Mouse (Mus musculus) cerebellum, postnatal 4 days (tissue): ENCODE data around the gene Rras.
"Not testable (repeated sequence)": the region's sequence is repeated elsewhere in the genome, so short reads cannot be mapped to it uniquely, and the experiment has no call there.

Experiments used
- DNase-seq, 2 experiments: peaks; one replicate each; pipeline ENCODE4 v3.0.0; 2022; ENCODE audit warnings: low spot score in 2 of 2, mixed read lengths in 1 of 2

Rras gene

GRCm38 (mm10) chr7:44999753-45000152 lies 18.0 kb upstream of the Rras start:
- DNase-seq: no peak

DNA sequence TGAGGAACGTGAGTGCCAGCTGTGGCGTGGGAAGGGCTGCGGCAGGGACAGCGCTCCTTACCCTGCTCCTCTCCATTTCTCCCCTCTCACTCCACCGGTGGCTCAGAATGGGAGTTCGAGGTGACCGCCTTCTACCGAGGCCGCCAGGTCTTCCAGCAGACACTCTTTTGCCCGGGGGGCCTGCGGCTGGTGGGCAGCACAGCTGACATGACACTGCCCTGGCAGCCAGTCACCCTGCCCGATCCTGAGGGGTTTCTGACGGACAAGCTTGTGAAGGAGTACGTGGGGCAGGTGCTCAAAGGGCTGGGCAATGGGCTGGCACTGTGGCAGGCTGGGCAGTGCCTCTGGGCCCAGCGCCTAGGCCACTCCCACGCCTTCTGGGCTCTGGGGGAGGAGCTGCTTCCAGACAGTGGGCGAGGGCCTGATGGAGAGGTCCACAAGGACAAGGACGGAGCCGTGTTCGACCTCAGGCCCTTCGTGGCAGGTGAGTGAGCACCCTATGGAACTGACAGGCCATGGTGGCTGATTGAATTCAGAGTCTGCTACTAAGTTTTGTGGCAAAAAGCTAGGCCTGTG lies 17.1 kb upstream of the Rras start:
- DNase-seq: no peak

GRCm38 (mm10) chr7:45002440-45002839 lies 15.3 kb upstream of the Rras start:
- DNase-seq: no peak

GRCm38 (mm10) chr7:45004546-45004945 lies 13.2 kb upstream of the Rras start:
- DNase-seq: no peak

DNA sequence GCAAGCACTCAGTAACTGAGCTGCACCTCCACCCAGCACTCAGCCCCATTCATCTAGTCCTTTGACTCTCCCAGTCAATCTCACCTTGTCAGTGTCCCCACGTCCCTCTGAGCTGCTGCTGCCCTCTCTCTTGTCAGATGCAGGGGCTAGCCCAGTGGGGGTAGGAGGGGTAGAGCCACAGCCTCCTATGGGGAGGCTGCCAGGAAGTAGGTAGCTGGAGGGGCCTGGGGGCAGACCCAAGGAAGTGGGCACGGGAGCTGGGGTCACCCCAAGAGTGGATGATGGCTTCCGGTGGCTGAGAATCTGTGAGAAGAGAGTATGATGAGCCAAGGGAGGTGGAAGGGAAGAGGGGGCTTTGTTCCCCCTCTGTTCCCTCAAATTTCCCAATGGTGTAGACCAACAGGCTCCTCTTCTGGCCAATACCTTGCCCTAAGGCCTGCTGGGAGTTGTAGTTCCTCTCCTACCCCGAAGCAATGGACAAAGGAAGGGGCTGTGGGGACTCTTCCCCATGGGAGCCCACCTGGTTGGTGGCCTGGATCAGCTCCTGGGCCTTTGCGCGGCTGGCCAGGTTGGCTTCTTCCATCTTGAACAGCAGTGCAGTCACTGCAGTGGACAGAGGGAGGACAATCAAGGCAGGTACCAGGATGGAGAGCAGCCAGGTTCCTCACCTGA lies 12.3 kb upstream of the Rras start:
- no peak for DNase-seq

DNA sequence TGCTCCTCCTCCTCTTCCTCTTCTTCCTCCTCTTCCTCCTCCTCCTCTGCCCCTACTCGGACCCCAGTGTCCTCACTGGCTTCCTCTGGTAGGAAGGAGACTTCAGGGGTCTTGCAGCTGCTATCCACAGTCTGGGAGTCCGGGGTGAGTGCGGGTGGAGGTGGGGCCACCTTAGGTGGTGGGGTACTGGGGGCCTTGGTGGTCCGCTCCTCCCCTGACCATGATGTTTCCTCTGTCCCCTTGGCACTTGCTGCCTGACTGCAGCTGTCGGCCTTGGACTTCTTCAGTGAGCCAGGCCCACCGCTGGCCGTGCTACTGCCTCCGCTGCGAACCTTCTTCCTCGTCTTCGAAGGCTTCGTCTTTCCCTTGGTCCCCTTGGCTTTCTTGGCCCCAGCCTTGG lies 11.3 kb upstream of the Rras start:
- no peak for DNase-seq

GRCm38 (mm10) chr7:45007141-45007540 lies 10.6 kb upstream of the Rras start:
- no peak for DNase-seq

DNA sequence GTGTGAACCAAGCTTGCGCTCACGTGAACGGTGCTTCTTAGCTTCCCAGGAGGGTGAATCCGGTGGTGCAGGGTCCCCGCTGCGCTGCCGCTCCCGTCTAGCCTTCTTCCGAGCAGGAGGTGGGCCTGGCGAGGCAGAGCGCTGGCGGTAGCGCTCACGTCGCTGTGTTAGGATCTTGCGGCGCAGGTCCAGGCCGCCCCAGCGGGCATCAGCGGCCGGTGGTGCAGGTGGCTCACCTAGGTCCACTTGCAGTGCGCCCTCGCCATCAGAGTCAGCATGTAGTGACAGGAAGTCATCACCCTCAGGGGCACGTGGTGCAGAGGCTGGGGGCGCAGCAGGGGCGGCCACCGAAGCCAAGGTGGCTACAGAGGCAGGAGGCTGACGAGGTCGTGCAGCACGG lies 9.9 kb upstream of the Rras start:
- no peak for DNase-seq

DNA sequence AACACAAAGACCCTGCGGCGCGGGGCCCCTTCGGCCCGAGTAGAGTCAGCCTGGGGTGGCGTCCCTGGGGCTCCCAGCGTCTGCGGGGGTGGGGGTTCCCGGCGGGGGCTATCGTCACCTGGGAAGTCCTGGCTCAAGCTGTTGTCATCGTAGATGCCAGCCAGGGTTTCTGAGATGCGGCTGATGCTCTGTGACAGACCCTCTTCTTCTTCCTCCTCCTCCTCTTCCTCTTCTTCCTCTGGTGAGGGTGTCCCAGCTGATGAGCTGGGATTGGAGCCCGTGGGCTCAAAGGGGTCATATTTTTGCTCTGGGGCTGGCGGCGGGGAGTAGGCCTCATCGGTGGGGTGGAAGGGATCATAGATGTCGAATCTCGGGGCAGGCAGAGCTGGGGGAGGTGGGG lies 9.3 kb upstream of the Rras start:
- no peak for DNase-seq

DNA sequence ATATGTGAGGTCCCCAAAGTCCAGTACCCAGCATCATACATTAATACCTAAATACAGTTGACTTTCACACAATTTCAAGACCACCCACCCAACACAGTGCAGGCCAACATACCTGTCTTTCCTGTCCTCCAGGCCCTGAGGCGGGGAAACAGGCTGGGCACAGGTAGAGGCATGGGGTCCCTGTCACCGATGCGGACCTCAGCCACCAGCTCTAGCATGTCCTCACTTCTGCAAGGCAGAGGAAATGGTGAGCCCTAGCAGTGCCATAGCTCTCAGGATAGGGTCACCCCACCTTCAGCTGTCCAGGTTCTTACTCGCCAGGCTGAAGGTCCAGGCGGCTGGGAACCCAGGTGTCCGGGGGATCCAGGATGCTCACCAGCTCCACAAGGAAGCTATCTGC lies 5.8 kb upstream of the Rras start:
- DNase-seq: no peak

DNA sequence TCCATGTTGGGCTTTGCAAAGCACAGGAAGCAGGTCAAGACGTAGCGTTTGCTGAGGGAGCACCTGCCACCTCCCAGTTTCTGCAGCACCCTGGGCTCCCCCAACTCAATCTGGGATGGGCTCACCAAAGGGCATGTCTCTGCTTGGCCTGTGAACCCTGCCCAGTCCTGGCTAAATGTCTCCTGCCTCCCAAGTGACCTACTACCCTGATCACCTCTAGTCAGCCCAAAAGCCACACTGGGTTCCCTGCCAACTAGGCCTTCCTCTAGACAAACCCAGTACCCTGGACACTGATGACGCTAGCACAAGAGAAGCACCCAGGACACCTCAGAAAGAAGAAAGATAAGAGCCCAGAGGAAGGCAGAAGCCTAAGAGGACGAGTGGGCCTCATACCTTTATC lies 4.9 kb upstream of the Rras start:
- no peak for DNase-seq

GRCm38 (mm10) chr7:45013366-45014095 lies 4.2 kb upstream of the Rras start:
- DNase-seq: no peak

DNA sequence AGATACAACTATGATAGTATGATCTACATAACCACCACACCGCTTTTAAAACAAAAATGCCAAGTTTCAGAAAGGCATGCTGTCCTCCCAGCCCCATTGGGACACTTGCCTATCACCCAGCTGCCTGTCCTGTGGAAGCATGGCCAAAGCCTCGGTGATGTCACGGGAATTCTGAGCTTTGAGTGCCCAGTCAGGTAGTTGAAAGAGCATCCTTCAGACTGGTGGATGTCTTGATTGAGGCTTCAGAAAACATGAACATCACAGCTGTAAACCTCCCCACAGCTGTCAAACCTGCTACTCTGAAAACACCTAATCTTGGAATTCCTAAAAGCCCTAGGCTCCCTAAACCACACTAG lies 3.7 kb upstream of the Rras start:
- DNase-seq: no peak

GRCm38 (mm10) chr7:45015344-45015956 lies 2.3 kb upstream of the Rras start:
- DNase-seq: no peak

DNA sequence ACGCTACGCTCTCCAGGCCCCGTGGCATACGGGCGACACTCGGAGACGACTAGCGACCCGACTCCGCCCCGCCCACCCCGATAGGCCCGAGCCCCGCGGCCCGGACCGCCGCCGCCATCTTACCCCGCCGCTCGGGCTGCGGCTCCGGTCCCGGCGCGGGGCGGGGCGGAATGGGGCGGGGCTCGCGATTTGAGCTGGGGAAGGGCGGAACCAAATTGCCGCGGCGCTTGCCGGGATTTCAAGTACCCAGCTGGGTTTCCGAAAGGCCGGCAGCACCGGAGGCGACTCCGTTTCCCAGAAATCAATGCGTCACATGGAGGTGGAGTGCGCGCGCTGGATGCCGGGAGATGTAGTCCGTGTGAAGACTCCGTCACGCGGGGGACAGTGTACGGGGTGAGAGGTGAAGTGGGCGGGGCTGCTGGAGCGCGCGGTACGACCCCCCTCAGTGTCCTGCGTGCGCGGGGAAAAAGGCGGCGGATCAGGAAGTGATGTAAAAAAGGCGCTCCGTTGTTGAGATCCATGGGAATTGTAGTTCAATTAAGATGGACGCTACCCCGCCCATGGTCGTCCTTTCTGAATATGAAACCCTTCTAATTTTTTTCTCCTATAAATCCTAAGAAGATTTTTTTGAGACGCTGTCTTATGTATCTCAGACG lies 1.7 kb upstream of the Rras start, which contains the start of gene Scaf1:
Gene Scaf1, minus strand, starts transcription at position 407 of the 656 bp plus-strand sequence.
- DNase-seq: peak; percentile 98 to 99

DNA sequence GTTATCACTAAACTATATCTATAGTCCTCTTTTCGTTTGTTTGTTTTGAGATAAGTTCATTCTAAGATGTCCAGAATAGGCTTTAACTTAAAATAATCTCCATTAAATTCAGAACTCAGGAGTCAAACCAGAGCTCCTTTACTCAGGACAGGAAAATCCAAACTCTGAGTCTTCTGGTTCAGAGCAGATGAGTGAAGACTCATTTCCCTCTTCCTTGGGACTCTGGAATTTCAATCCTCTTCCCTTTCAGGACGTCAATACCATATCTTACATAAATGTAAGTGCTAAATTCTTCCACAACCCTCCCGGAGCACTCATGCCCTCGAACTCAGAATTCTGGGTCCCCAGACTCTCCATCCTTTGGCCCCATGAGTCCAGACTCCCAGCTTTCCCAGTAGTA lies 1.0 kb upstream of the Rras start:
- no peak for DNase-seq

DNA sequence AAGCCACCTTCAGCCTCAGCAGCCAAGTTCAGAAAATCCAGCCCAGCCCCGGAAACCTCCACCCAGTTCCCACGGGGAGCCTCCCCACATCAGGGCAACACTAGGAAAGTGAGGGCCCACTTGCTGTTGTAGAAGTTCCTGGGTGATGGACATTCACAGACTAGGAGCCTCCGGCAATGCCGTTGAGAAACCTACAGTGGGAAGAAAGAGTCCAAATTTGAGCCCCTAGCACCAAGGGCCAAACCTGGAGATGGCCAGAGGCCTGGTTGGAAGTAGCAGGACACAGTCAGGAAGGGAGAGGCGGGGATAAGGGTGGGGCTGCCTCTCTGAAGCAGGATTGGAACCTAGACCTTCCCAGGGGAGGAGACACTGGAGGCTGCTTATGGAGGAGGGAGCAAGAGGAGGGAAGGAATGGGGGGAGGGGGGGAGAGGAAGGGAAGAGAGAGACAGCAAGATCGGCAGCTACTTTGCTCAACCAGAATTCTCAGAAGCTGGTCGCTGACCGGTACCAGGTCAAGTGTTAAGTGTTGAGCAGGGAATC lies 1.3 kb downstream of the Rras start:
- no peak for DNase-seq

- DNase-seq: no peak
Measured at GRCm38 (mm10) chr7:45020225-45020624, 2.5 kb downstream of the Rras start.

DNA sequence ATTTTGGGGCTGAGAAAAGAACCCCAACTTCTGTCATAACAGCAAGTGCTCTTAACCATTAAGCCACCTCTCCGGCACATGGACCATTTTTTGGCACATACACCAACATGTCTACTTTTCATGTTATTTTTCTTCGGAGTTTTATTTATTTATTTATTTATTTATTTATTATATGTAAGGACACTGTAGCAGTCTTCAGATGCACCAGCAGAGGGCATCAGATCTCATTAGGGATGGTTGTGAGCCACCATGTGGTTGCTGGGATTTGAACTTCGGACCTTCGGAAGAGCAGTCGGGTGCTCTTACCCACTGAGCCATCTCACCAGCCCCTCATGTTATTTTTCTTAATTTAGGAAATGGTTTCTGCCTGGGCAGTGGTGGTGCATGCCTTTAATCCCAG lies 6.0 kb downstream of the Rras start:
- not testable (repeated sequence) for DNase-seq

- no peak for DNase-seq
Measured at GRCm38 (mm10) chr7:45024281-45025248, 6.8 kb downstream of the Rras start.
